Mouse (Mus musculus): ENCODE measurements around the gene Arhgap35. TPM values are rescaled to one million over a fixed set of nuclear protein-coding genes. Genes with fewer than 3 reads are reported as not detected.
A peak's percentile ranks its signal among the peaks of the same experiment; 100 is the strongest.

The Arhgap35 gene
- polyA plus RNA-seq, 1 experiment from 2014 or later = 3.8 TPM

- H3K27ac ChIP-seq (replicated peaks) = no peak overlapping the region
- DNase-seq (ENCODE audit: low spot score) (no peak), ATAC-seq (ENCODE audit: low FRiP score, low TSS enrichment) (0 out of 2 replicates have a peak, but pooled peaks have one; percentile 9)
- no peaks in the 10 kb centered on the region for H3K4me1 ChIP-seq (replicated peaks; ENCODE audit: control insufficient read depth, insufficient read depth)
- peak overlapping the region; percentile 21 for H3K4me3 ChIP-seq (ENCODE audit: low read depth, low read length)
- H3K9ac ChIP-seq (ENCODE audit: low read length) = no peak overlapping the region
- H3K9me3 ChIP-seq (ENCODE audit: control insufficient read depth, low read length) = no peaks in the 10 kb centered on the region
- no peaks in the 10 kb centered on the region for H3K36me3 ChIP-seq (ENCODE audit: control insufficient read depth, insufficient read depth, low read length)
- H3K4me2 ChIP-seq (replicated peaks; ENCODE audit: low read depth) = peak overlapping the region; percentile 40
- TF ChIP-seq CTCF (IDR thresholded peaks at IDR 0.05; ENCODE audit: low read depth) = no peak
- TF ChIP-seq EP300 (optimal IDR thresholded peaks at IDR 0.05) = no peak
- under 1% methylated on average over 32 of the region's 34 CpGs for WGBS
- H3K27me3 ChIP-seq (ENCODE audit: control insufficient read depth, insufficient read depth, low read length) = peaks cover 27% of the 10 kb centered on the region; the same call in 1 of the 2 replicates
Observed at GRCm38 (mm10) chr7:16476600-16476989, 138.2 kb downstream of the Arhgap35 start.

- Histone ChIP-seq H3K9ac (ENCODE audit: low read length) (no peak overlapping the region), H3K36me3 (ENCODE audit: control insufficient read depth, insufficient read depth, low read length) (no peaks in the 10 kb centered on the region), H3K4me1 (replicated peaks; ENCODE audit: control insufficient read depth, insufficient read depth) (no peaks in the 10 kb centered on the region), H3K27ac (replicated peaks) (no peak overlapping the region), H3K4me3 (ENCODE audit: low read depth, low read length) (peak overlapping the region; percentile 21), H3K27me3 (ENCODE audit: control insufficient read depth, insufficient read depth, low read length) (peaks cover 27% of the 10 kb centered on the region; the same call in 1 of the 2 replicates), H3K4me2 (replicated peaks; ENCODE audit: low read depth) (peak overlapping the region; percentile 40), H3K9me3 (ENCODE audit: control insufficient read depth, low read length) (no peaks in the 10 kb centered on the region)
- ATAC-seq (ENCODE audit: low FRiP score, low TSS enrichment) (0 out of 2 replicates have a peak, but pooled peaks have one; percentile 24), DNase-seq (ENCODE audit: low spot score) (no peak)
- TF ChIP-seq EP300 (optimal IDR thresholded peaks at IDR 0.05) = no peak
- TF ChIP-seq CTCF (IDR thresholded peaks at IDR 0.05; ENCODE audit: low read depth) = no peak
- WGBS = 2% methylated on average over 30 of the region's 59 CpGs
Observed at GRCm38 (mm10) chr7:16475764-16476599, 138.8 kb downstream of the Arhgap35 start.

GRCm38 (mm10) chr7:16475321-16475720, 139.5 kb downstream of the Arhgap35 start:
- ATAC-seq (ENCODE audit: low FRiP score, low TSS enrichment) (no peak), DNase-seq (ENCODE audit: low spot score) (no peak)
- TF ChIP-seq CTCF (IDR thresholded peaks at IDR 0.05; ENCODE audit: low read depth) (no peak), EP300 (optimal IDR thresholded peaks at IDR 0.05) (no peak)
- H3K4me3 ChIP-seq (ENCODE audit: low read depth, low read length) = peak overlapping the region; percentile 8
- H3K27me3 ChIP-seq (ENCODE audit: control insufficient read depth, insufficient read depth, low read length) = peaks cover 27% of the 10 kb centered on the region; the same call in 1 of the 2 replicates
- no peak overlapping the region for H3K27ac ChIP-seq (replicated peaks)
- H3K4me2 ChIP-seq (replicated peaks; ENCODE audit: low read depth) = 0 out of 2 replicates have a peak overlapping the region, but pooled peaks have one; percentile 11
- H3K4me1 ChIP-seq (replicated peaks; ENCODE audit: control insufficient read depth, insufficient read depth) = no peaks in the 10 kb centered on the region
- H3K9me3 ChIP-seq (ENCODE audit: control insufficient read depth, low read length) = no peaks in the 10 kb centered on the region
- H3K36me3 ChIP-seq (ENCODE audit: control insufficient read depth, insufficient read depth, low read length) = no peaks in the 10 kb centered on the region
- 5% methylated on average over 23 of the region's 23 CpGs for whole genome bisulfite sequencing
- H3K9ac ChIP-seq (ENCODE audit: low read length) = no peak overlapping the region

- WGBS = 4% methylated on average over 33 of the region's 33 CpGs
- no peak overlapping the region for H3K27ac ChIP-seq (replicated peaks)
- no peaks in the 10 kb centered on the region for H3K4me1 ChIP-seq (replicated peaks; ENCODE audit: control insufficient read depth, insufficient read depth)
- peak overlapping the region; percentile 24 for H3K4me3 ChIP-seq (ENCODE audit: low read depth, low read length)
- no peak for TF ChIP-seq EP300 (optimal IDR thresholded peaks at IDR 0.05)
- no peak for TF ChIP-seq CTCF (IDR thresholded peaks at IDR 0.05; ENCODE audit: low read depth)
- no peaks in the 10 kb centered on the region for H3K9me3 ChIP-seq (ENCODE audit: control insufficient read depth, low read length)
- no peak overlapping the region for H3K4me2 ChIP-seq (replicated peaks; ENCODE audit: low read depth)
- H3K9ac ChIP-seq (ENCODE audit: low read length) = no peak overlapping the region
- ATAC-seq (ENCODE audit: low FRiP score, low TSS enrichment) (no peak), DNase-seq (ENCODE audit: low spot score) (peak; percentile 34)
- peaks cover 27% of the 10 kb centered on the region; the same call in 1 of the 2 replicates for H3K27me3 ChIP-seq (ENCODE audit: control insufficient read depth, insufficient read depth, low read length)
- H3K36me3 ChIP-seq (ENCODE audit: control insufficient read depth, insufficient read depth, low read length) = no peaks in the 10 kb centered on the region
Observed at GRCm38 (mm10) chr7:16474445-16474844, 140.3 kb downstream of the Arhgap35 start.

GRCm38 (mm10) chr7:16473847-16474246, 140.9 kb downstream of the Arhgap35 start:
- 56% methylated on average over 8 of the region's 8 CpGs for WGBS
- TF ChIP-seq CTCF (IDR thresholded peaks at IDR 0.05; ENCODE audit: low read depth) = no peak
- no peak for TF ChIP-seq EP300 (optimal IDR thresholded peaks at IDR 0.05)
- Histone ChIP-seq H3K27ac (replicated peaks) (no peak overlapping the region), H3K27me3 (ENCODE audit: control insufficient read depth, insufficient read depth, low read length) (peaks cover 27% of the 10 kb centered on the region; the same call in 1 of the 2 replicates), H3K9me3 (ENCODE audit: control insufficient read depth, low read length) (no peaks in the 10 kb centered on the region), H3K4me1 (replicated peaks; ENCODE audit: control insufficient read depth, insufficient read depth) (no peaks in the 10 kb centered on the region), H3K36me3 (ENCODE audit: control insufficient read depth, insufficient read depth, low read length) (no peaks in the 10 kb centered on the region), H3K9ac (ENCODE audit: low read length) (no peak overlapping the region), H3K4me3 (ENCODE audit: low read depth, low read length) (no peak overlapping the region), H3K4me2 (replicated peaks; ENCODE audit: low read depth) (no peak overlapping the region)
- no peak for ATAC-seq (ENCODE audit: low FRiP score, low TSS enrichment)
- DNase-seq (ENCODE audit: low spot score) = no peak

All from stomach, postnatal 0 days (tissue).